Mouse (Mus musculus) stomach, embryonic 16.5 days (tissue): ENCODE results near the gene Ccdc63. TPM values are rescaled to one million over a fixed set of nuclear protein-coding genes. Genes with fewer than 3 reads are reported as not detected.

Source experiments
- ATAC-seq: fragments of 200-750 bp; cut with Nextera tagmentation; 2 replicates; pipeline ENCODE4 v1.8.0; 2017; ENCODE audit warnings: moderate number of reproducible peaks, moderate TSS enrichment; ENCODE audit not compliant: insufficient read depth, low FRiP score
- H3K27ac ChIP-seq: fragments of 300-500 bp; sonication (generic); 2 replicates; pipeline ENCODE4 v1.5.1; 2014; ENCODE audit warnings: low read length
- H3K27me3 ChIP-seq: fragments of 300-500 bp; sonication (generic); 2 replicates; pipeline ENCODE4 v1.6.1; 2014; ENCODE audit warnings: low read length, control low read depth, mixed read lengths; ENCODE audit not compliant: control insufficient read depth, insufficient read depth
- H3K36me3 ChIP-seq: fragments of 300-500 bp; sonication (generic); 2 replicates; pipeline ENCODE4 v1.6.1; 2014; ENCODE audit warnings: low read length; ENCODE audit not compliant: control insufficient read depth, insufficient read depth
- H3K4me1 ChIP-seq: fragments of 300-500 bp; sonication (generic); 2 replicates; pipeline ENCODE4 v1.6.1; 2014; ENCODE audit warnings: low read length, control low read depth, mixed read lengths; ENCODE audit not compliant: control insufficient read depth, insufficient read depth
- H3K4me2 ChIP-seq: fragments of 300-500 bp; sonication (generic); 2 replicates; pipeline ENCODE4 v1.6.1; 2014; ENCODE audit warnings: low read depth, low read length, mixed read lengths
- H3K4me3 ChIP-seq: fragments of 300-500 bp; sonication (generic); replicated peaks from 2 replicates; pipeline ENCODE4 v1.5.1; 2014; ENCODE audit warnings: mild to moderate bottlenecking, low read length
- H3K9ac ChIP-seq: fragments of 300-500 bp; sonication (generic); 2 replicates; pipeline ENCODE4 v1.6.1; 2014; ENCODE audit warnings: low read length
- H3K9me3 ChIP-seq: fragments of 300-500 bp; sonication (generic); replicated peaks from 2 replicates; pipeline ENCODE4 v1.6.1; 2016; ENCODE audit warnings: low read length, control low read depth; ENCODE audit not compliant: control insufficient read depth
- whole genome bisulfite sequencing: fragments of 180-500 bp; shearing (Covaris S2); extraction: QIAGEN DNeasy Blood & Tissue Kit; methylation state at CpG from one replicate; pipeline ENCODE4 v1.1.7; 2014; 5-methylcytosine and 5-hydroxymethylcytosine counted together
- polyA plus RNA-seq: library from polyadenylated mRNA; unstranded; fragments of >200 nt; fragmentation: Nextera tagmentation; extraction: Ambion mirVana; gene quantifications from 2 replicates; pipeline ENCODE4 v1.2.1, GENCODE M21; 2015

The Ccdc63 gene
- polyA plus RNA-seq, 1 experiment from 2014 or later, result not detected

GRCm38 (mm10) chr5:122168344-122169069 is 27.9 kb upstream of the Ccdc63 start:
- 90% methylated on average over 14 of the region's 14 CpGs for WGBS
- Histone ChIP-seq H3K36me3 (peaks cover 32% of the 10 kb centered on the region), H3K4me1 (peaks cover 26% of the 10 kb centered on the region), H3K27ac (no peak overlapping the region), H3K9ac (no peak overlapping the region), H3K9me3 (no peaks in the 10 kb centered on the region), H3K4me2 (no peak overlapping the region), H3K27me3 (no peaks in the 10 kb centered on the region), H3K4me3 (no peak overlapping the region)
- no peak for ATAC-seq

GRCm38 (mm10) chr5:122166636-122167161 is 26.1 kb upstream of the Ccdc63 start:
- 64% methylated on average over 8 of the region's 8 CpGs for WGBS
- Histone ChIP-seq H3K9me3 (no peaks in the 10 kb centered on the region), H3K36me3 (peaks cover 25% of the 10 kb centered on the region), H3K9ac (no peak overlapping the region), H3K4me1 (peaks cover 41% of the 10 kb centered on the region), H3K4me2 (no peak overlapping the region), H3K27me3 (no peaks in the 10 kb centered on the region), H3K4me3 (no peak overlapping the region), H3K27ac (no peak overlapping the region)
- ATAC-seq, result no peak

- Histone ChIP-seq H3K27ac (no peak overlapping the region), H3K36me3 (peaks cover 13% of the 10 kb centered on the region), H3K4me3 (no peak overlapping the region), H3K4me1 (peaks cover 54% of the 10 kb centered on the region), H3K27me3 (no peaks in the 10 kb centered on the region), H3K4me2 (no peak overlapping the region), H3K9me3 (no peaks in the 10 kb centered on the region), H3K9ac (no peak overlapping the region)
- WGBS, result 60% methylated on average over 6 of the region's 6 CpGs
- ATAC-seq, result no peak
Observed at GRCm38 (mm10) chr5:122165233-122165915, 24.8 kb upstream of the Ccdc63 start.

GRCm38 (mm10) chr5:122164011-122164410 is 23.4 kb upstream of the Ccdc63 start:
- peaks cover 60% of the 10 kb centered on the region for H3K4me1 ChIP-seq
- no peak overlapping the region for H3K27ac ChIP-seq
- no peak for ATAC-seq
- H3K36me3 ChIP-seq, result peaks cover 6% of the 10 kb centered on the region
- H3K4me2 ChIP-seq, result no peak overlapping the region
- no peaks in the 10 kb centered on the region for H3K27me3 ChIP-seq
- H3K9me3 ChIP-seq, result no peaks in the 10 kb centered on the region
- peak overlapping the region; percentile 14; the same call in 1 of the 2 replicates for H3K9ac ChIP-seq
- H3K4me3 ChIP-seq, result no peak overlapping the region
- 54% methylated on average over 3 of the region's 3 CpGs for WGBS

GRCm38 (mm10) chr5:122163194-122163593 is 22.6 kb upstream of the Ccdc63 start:
- WGBS, result 56% methylated on average over 6 of the region's 6 CpGs
- no peaks in the 10 kb centered on the region for H3K27me3 ChIP-seq
- no peaks in the 10 kb centered on the region for H3K9me3 ChIP-seq
- no peak overlapping the region for H3K9ac ChIP-seq
- no peak overlapping the region for H3K4me3 ChIP-seq
- no peak for ATAC-seq
- H3K36me3 ChIP-seq, result peaks cover 2% of the 10 kb centered on the region; the same call in 1 of the 2 replicates
- H3K4me1 ChIP-seq, result peaks cover 60% of the 10 kb centered on the region
- 0 out of 2 replicates have a peak overlapping the region, but pooled peaks have one; percentile 14 for H3K4me2 ChIP-seq
- no peak overlapping the region for H3K27ac ChIP-seq

GRCm38 (mm10) chr5:122158557-122159515 is 18.2 kb upstream of the Ccdc63 start:
- H3K4me1 ChIP-seq, result peaks cover 37% of the 10 kb centered on the region
- ATAC-seq, result 0 out of 2 replicates have a peak, but pooled peaks have one; percentile 3
- no peaks in the 10 kb centered on the region for H3K36me3 ChIP-seq
- H3K27me3 ChIP-seq, result no peaks in the 10 kb centered on the region
- H3K4me3 ChIP-seq, result peak overlapping the region; percentile 74
- no peaks in the 10 kb centered on the region for H3K9me3 ChIP-seq
- peak overlapping the region; percentile 87 for H3K9ac ChIP-seq
- H3K27ac ChIP-seq, result peak overlapping the region; percentile 75
- 2% methylated on average over 42 of the region's 42 CpGs for WGBS
- peak overlapping the region; percentile 76 for H3K4me2 ChIP-seq

- H3K4me1 ChIP-seq, result peaks cover 30% of the 10 kb centered on the region
Observed at GRCm38 (mm10) chr5:122157827-122158381, 17.3 kb upstream of the Ccdc63 start, which contains the start of gene Ppp1cc. Gene Ppp1cc, plus strand, starts transcription at chr5:122158278.

GRCm38 (mm10) chr5:122156486-122156885 is 15.9 kb upstream of the Ccdc63 start:
- H3K4me3 ChIP-seq, result no peak overlapping the region
- H3K4me1 ChIP-seq, result peaks cover 18% of the 10 kb centered on the region
- H3K36me3 ChIP-seq, result no peaks in the 10 kb centered on the region
- H3K9me3 ChIP-seq, result no peaks in the 10 kb centered on the region
- no peak overlapping the region for H3K9ac ChIP-seq
- no peak for ATAC-seq
- WGBS, result 48% methylated on average over 2 of the region's 2 CpGs
- H3K27me3 ChIP-seq, result no peaks in the 10 kb centered on the region
- H3K27ac ChIP-seq, result no peak overlapping the region
- no peak overlapping the region for H3K4me2 ChIP-seq

More at GRCm38 (mm10) chr5:122157827-122158381, 17.3 kb upstream of the Ccdc63 start, which contains the start of gene Ppp1cc:
- peak within 1 kb of the TSS; percentile 87 for H3K9ac ChIP-seq
- no peaks in the 10 kb centered on the region for H3K27me3 ChIP-seq
- no peaks in the 10 kb centered on the region for H3K36me3 ChIP-seq
- peak within 1 kb of the TSS; percentile 74 for H3K4me3 ChIP-seq
- ATAC-seq, result peak; percentile 95
- H3K27ac ChIP-seq, result peak within 1 kb of the TSS; percentile 86
- peak within 1 kb of the TSS; percentile 76 for H3K4me2 ChIP-seq
- under 1% methylated on average over 53 of the region's 54 CpGs for WGBS
- H3K9me3 ChIP-seq, result no peaks in the 10 kb centered on the region
